Mouse (Mus musculus): Measurements from ENCODE around the gene Prpf38b.
"Not testable (repeated sequence)": the region's sequence is repeated elsewhere in the genome, so short reads cannot be mapped to it uniquely, and the experiment has no call there.

Gene Prpf38b

DNA sequence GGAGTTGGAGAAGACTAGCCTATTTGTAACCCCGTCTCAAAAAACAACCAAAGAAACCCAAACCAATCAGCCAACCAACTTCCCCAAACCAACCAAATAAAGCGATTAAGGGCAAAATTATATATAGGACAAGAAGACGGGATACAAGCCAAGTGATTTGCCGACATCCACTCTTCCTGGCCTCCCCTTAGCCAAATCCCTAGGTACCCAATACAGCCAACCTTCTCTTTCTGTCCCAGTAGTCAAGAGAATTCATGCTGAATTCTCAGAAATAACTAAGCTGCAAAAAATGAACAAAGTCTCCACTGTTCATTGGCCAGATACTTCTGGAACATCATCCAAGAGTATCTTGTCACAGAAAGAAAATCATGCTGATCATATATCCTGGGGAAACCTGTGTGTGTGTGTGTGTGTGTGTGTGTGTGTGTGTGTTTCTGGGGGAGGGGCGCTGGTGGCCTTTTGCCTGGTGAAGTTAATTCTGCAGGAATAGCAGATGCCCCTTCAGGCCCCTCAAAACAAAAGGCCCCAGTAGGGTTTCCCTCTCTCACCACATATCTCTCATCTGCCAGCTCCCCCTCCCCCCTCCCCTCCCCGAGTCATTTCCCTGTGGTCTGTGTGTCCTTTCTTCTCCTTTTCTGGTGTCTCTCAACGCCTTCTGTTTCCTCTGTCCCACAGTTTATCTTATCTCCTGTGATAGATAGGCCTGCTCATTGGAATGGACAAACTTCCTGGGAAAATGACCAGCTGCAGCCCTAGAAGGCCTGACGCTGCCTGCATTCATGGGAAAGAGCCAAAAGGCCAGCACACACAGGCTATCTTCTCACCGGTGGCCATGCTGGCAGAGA lies 25.6 kb downstream of the Prpf38b start:
- Histone ChIP-seq H3K27me3 (ENCODE audit: control insufficient read depth, insufficient read depth, low read length, poor library complexity, severe bottlenecking) (no peaks in the 10 kb centered on the region), H3K36me3 (ENCODE audit: control insufficient read depth, insufficient read depth, low read length, poor library complexity, severe bottlenecking) (no peaks in the 10 kb centered on the region)
- DNase-seq (ENCODE audit: low read depth, low spot score) = peak; percentile 45

- DNase-seq (ENCODE audit: low read depth, low spot score) = no peak
- Histone ChIP-seq H3K36me3 (ENCODE audit: control insufficient read depth, insufficient read depth, low read length, poor library complexity, severe bottlenecking) (no peaks in the 10 kb centered on the region), H3K27me3 (ENCODE audit: control insufficient read depth, insufficient read depth, low read length, poor library complexity, severe bottlenecking) (no peaks in the 10 kb centered on the region)
Observed at GRCm38 (mm10) chr3:108884706-108885289, 26.7 kb downstream of the Prpf38b start.

GRCm38 (mm10) chr3:108883067-108883466 lies 28.5 kb downstream of the Prpf38b start:
- H3K36me3 ChIP-seq (ENCODE audit: control insufficient read depth, insufficient read depth, low read length, poor library complexity, severe bottlenecking) = no peaks in the 10 kb centered on the region
- no peak for DNase-seq (ENCODE audit: low read depth, low spot score)

GRCm38 (mm10) chr3:108881873-108882272 lies 29.7 kb downstream of the Prpf38b start:
- not testable (repeated sequence) for H3K36me3 ChIP-seq (ENCODE audit: control insufficient read depth, insufficient read depth, low read length, poor library complexity, severe bottlenecking); DNase-seq (ENCODE audit: low read depth, low spot score); H3K27me3 ChIP-seq (ENCODE audit: control insufficient read depth, insufficient read depth, low read length, poor library complexity, severe bottlenecking)

More at GRCm38 (mm10) chr3:108883067-108883466, 28.5 kb downstream of the Prpf38b start:
- H3K27me3 ChIP-seq (ENCODE audit: control insufficient read depth, insufficient read depth, low read length, poor library complexity, severe bottlenecking) = no peaks in the 10 kb centered on the region

GRCm38 (mm10) chr3:108880544-108881507 lies 30.7 kb downstream of the Prpf38b start:
- no peaks in the 10 kb centered on the region for H3K27me3 ChIP-seq (ENCODE audit: control insufficient read depth, insufficient read depth, low read length, poor library complexity, severe bottlenecking)
- peak; percentile 69 for DNase-seq (ENCODE audit: low read depth, low spot score)
- no peaks in the 10 kb centered on the region for H3K36me3 ChIP-seq (ENCODE audit: control insufficient read depth, insufficient read depth, low read length, poor library complexity, severe bottlenecking)

DNA sequence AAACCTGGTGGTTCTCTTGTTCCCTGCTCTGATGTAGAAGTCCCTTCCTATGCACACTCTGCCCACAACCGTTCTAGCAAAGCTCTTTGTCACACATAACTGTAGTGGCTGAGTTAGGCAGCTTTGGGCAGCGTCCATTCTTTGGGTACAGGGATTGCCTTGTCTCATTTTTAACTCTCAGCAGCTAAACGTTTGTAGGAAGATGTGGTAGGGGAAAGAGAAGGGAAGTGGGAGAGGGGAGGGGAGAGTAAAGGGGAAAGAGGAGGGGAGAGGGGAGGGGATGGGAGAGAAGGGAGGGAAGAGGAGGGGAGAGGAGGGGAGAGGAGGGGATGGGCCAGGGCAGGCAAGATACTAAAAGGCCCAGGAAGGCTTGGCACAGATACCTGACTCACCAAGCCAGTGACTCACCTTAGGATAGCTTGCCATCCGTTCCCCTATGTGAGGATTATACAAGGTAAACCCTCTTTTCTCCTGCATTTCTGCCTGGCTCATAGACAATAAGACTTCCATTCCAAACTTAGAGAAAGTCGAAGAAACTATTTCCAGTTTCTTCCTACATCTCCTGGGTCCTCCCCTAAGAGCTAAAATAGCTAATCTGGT lies 31.6 kb downstream of the Prpf38b start:
- DNase-seq (ENCODE audit: low read depth, low spot score) = no peak
- Histone ChIP-seq H3K27me3 (ENCODE audit: control insufficient read depth, insufficient read depth, low read length, poor library complexity, severe bottlenecking) (no peaks in the 10 kb centered on the region), H3K36me3 (ENCODE audit: control insufficient read depth, insufficient read depth, low read length, poor library complexity, severe bottlenecking) (no peaks in the 10 kb centered on the region)

DNA sequence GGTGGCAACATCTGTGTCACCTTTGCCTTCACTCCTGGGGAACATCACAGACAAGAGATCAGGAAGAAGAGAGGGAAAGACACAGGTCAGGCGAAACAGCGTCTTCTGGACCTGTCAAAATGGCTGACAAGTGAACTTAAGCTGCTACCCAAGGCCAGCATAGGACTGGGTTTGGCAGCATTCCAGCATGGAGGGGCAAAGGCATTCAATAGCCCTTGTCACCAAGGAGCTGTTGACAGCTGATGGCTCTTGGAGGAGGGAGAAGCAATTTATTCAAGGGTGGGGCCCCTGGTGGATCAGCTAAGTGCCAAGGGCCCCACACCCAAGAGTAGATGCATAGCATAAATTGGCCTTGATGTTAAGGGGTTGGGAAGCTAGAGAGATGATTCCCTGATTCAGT lies 32.4 kb downstream of the Prpf38b start:
- H3K36me3 ChIP-seq (ENCODE audit: control insufficient read depth, insufficient read depth, low read length, poor library complexity, severe bottlenecking) = no peaks in the 10 kb centered on the region
- DNase-seq (ENCODE audit: low read depth, low spot score) = no peak
- H3K27me3 ChIP-seq (ENCODE audit: control insufficient read depth, insufficient read depth, low read length, poor library complexity, severe bottlenecking) = no peaks in the 10 kb centered on the region

DNA sequence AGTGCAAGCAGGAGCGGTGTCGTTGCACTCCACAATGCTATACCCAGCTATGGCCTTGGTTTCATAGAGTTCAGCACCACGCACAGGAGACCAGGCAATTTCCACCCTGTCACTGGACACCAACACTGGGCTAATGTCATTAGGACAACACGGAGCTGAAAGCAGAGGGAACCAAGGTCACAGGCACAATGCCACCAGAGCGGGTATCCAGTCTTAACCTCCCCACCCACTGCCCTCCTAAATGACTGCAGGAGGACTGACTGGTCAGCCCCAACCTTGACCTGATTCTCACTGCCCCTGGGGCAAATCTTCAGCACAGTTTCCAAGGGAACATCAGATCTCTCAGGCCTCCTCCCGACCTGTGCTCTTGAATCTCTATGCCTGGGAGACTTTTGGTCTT lies 40.9 kb downstream of the Prpf38b start:
- Histone ChIP-seq H3K36me3 (ENCODE audit: control insufficient read depth, insufficient read depth, low read length, poor library complexity, severe bottlenecking) (no peaks in the 10 kb centered on the region), H3K27me3 (ENCODE audit: control insufficient read depth, insufficient read depth, low read length, poor library complexity, severe bottlenecking) (no peaks in the 10 kb centered on the region)
- DNase-seq (ENCODE audit: low read depth, low spot score) = no peak

GRCm38 (mm10) chr3:108867449-108867848 lies 44.1 kb downstream of the Prpf38b start:
- no peaks in the 10 kb centered on the region for H3K36me3 ChIP-seq (ENCODE audit: control insufficient read depth, insufficient read depth, low read length, poor library complexity, severe bottlenecking)
- DNase-seq (ENCODE audit: low read depth, low spot score) = peak; percentile 46
- no peaks in the 10 kb centered on the region for H3K27me3 ChIP-seq (ENCODE audit: control insufficient read depth, insufficient read depth, low read length, poor library complexity, severe bottlenecking)

DNA sequence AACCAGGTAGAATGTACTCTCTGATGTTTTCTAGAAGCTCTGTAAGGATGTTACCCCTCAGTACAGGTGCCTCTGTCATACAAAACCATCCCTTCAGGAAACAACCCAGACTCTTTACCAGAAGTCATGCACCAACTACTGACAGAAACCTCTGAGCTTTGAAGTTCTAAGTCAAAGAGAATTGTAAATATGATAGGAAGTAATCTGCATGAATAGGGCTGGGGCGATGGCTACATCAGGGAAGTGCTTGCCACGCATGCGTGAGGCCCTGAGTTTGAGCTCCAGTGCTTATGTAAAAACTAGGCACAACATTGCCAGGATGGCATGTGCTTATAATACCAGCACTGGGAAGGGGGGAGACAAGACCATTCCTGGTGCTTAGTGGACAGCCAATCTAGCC lies 45.9 kb downstream of the Prpf38b start:
- Histone ChIP-seq H3K27me3 (ENCODE audit: control insufficient read depth, insufficient read depth, low read length, poor library complexity, severe bottlenecking) (no peaks in the 10 kb centered on the region), H3K36me3 (ENCODE audit: control insufficient read depth, insufficient read depth, low read length, poor library complexity, severe bottlenecking) (no peaks in the 10 kb centered on the region)
- no peak for DNase-seq (ENCODE audit: low read depth, low spot score)

DNA sequence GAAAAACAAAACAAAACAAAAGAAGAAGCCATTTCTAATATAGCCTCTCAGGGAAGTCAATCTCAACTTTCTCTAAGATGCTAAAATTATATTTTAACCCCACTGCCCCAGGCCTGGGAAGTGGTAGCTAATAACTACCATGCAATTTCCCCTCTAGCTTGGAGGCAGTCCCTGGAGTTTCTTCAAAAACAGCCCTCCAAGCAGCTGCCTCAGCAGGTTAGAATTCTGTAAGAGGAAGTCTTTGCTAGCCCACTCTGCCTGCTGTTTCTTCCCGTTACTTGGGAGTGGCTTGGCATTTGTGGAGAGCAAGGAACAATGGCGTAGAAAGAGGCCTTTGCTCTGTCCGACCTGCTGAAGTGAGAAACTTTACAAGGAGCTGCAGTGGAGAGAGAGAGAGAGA lies 46.4 kb downstream of the Prpf38b start:
- no peaks in the 10 kb centered on the region for H3K36me3 ChIP-seq (ENCODE audit: control insufficient read depth, insufficient read depth, low read length, poor library complexity, severe bottlenecking)
- no peak for DNase-seq (ENCODE audit: low read depth, low spot score)

DNA sequence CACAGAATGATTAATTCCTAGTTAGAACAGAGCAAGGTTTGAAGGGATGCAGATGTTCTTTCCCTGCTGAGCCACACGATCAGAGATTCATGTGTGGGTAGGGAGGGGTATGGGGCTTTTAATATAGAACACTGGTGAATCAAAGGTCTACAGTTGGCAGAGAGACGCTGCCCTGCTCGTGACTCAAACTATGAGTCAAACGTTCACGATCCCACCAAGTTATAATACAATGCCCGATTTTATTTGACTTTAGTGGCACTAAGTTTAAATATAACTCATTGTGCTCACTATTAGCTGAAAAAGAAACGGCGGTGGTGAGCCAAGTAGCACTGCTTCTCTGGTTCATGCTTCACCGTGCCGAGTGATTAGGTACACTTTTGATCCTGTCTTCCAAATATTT lies 48.4 kb downstream of the Prpf38b start:
- Histone ChIP-seq H3K27me3 (ENCODE audit: control insufficient read depth, insufficient read depth, low read length, poor library complexity, severe bottlenecking) (no peaks in the 10 kb centered on the region), H3K36me3 (ENCODE audit: control insufficient read depth, insufficient read depth, low read length, poor library complexity, severe bottlenecking) (no peaks in the 10 kb centered on the region)
- no peak for DNase-seq (ENCODE audit: low read depth, low spot score)

More for the DNA sequence above, 46.4 kb downstream of the Prpf38b start:
- no peaks in the 10 kb centered on the region for H3K27me3 ChIP-seq (ENCODE audit: control insufficient read depth, insufficient read depth, low read length, poor library complexity, severe bottlenecking)

DNA sequence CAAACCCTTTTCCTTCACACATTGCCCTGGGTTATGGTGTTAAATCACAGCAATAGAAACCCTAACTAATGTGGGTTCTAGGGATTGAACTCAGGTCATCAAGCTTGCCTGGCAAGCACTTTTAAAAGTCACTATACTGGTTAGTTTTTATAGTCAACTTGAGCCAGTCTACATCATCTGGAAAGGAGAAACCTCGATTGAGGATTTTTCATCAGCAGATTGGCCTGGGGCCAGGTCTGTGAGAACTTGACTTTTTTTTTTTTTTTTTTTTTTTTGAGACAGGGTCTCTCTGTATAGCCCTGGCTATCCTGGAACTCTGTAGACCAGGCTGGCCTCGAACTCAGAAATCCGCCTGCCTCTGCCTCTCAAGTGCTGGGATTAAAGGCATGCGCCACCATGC lies 49.2 kb downstream of the Prpf38b start:
- not testable (repeated sequence) for H3K27me3 ChIP-seq (ENCODE audit: control insufficient read depth, insufficient read depth, low read length, poor library complexity, severe bottlenecking); DNase-seq (ENCODE audit: low read depth, low spot score); H3K36me3 ChIP-seq (ENCODE audit: control insufficient read depth, insufficient read depth, low read length, poor library complexity, severe bottlenecking)

DNA sequence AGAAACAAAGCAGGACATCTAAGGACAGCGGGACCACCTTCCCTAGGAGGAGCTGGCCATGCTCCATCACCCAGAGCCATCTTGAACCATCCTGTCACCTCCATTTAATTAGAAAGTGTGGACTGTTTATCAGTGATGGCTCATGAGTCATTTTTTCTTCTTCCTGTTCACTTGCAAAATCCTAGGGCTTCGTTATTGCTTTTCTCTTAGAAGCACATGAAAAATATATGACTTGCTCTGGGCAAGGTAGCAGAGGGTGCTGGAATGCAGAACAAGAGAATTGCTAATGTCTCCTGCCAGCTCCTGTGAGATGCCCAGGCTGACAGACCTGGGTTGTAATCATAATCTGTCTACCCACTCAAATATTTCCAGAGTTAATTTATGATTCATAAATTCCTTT lies 50.7 kb downstream of the Prpf38b start:
- Histone ChIP-seq H3K27me3 (ENCODE audit: control insufficient read depth, insufficient read depth, low read length, poor library complexity, severe bottlenecking) (no peaks in the 10 kb centered on the region), H3K36me3 (ENCODE audit: control insufficient read depth, insufficient read depth, low read length, poor library complexity, severe bottlenecking) (no peaks in the 10 kb centered on the region)
- DNase-seq (ENCODE audit: low read depth, low spot score) = no peak
